Mouse (Mus musculus) liver, adult 2 months (tissue): Measurements from ENCODE around the gene Cnn2. TPM values are rescaled to one million over a fixed set of nuclear protein-coding genes. Genes with fewer than 3 reads are reported as not detected.

ENCODE experiments used
- DNase-seq: peaks from one replicate; pipeline ENCODE4 v3.0.0-alpha.2; 2011; ENCODE audit warnings: low read depth, low spot score; ENCODE audit errors: extremely low read depth
- H3K27ac ChIP-seq: fragments of 200-500 bp; replicated peaks from 2 replicates; pipeline ENCODE4 v1.5.1; 2012; ENCODE audit warnings: low read depth, mild to moderate bottlenecking, control low read depth, inconsistent platforms, low read length; ENCODE audit not compliant: insufficient read depth
- H3K27me3 ChIP-seq: fragments of 200-500 bp; 2 replicates; pipeline ENCODE4 v1.6.1; 2012; ENCODE audit warnings: mild to moderate bottlenecking, moderate library complexity, low read length, inconsistent platforms; ENCODE audit not compliant: control insufficient read depth, insufficient read depth
- H3K36me3 ChIP-seq: fragments of 200-500 bp; 2 replicates; pipeline ENCODE4 v1.6.1; 2012; ENCODE audit warnings: low read length, inconsistent platforms; ENCODE audit not compliant: control insufficient read depth, insufficient read depth
- H3K4me1 ChIP-seq: fragments of 200-500 bp; 2 replicates; pipeline ENCODE4 v1.6.1; 2011; ENCODE audit warnings: low read length; ENCODE audit not compliant: control insufficient read depth, insufficient read depth
- H3K4me3 ChIP-seq: fragments of 200-500 bp; 2 replicates; pipeline ENCODE4 v1.5.1; 2011; ENCODE audit warnings: low read depth, mild to moderate bottlenecking, control low read depth, low read length, moderate library complexity; ENCODE audit not compliant: insufficient read depth
- H3K79me2 ChIP-seq: fragments of 200-500 bp; 2 replicates; pipeline ENCODE4 v1.6.1; 2012; ENCODE audit warnings: inconsistent platforms, mild to moderate bottlenecking, low read length, moderate library complexity; ENCODE audit not compliant: control insufficient read depth, insufficient read depth
- H3K9ac ChIP-seq: fragments of 200-500 bp; 2 replicates; pipeline ENCODE4 v1.6.1; 2012; ENCODE audit warnings: low read depth, mild to moderate bottlenecking, control low read depth, inconsistent platforms, low read length
- CTCF ChIP-seq: fragments of 200-500 bp; IDR thresholded peaks from 2 replicates; pipeline ENCODE4 v1.5.1; 2011; ENCODE audit warnings: low read depth, low read length, control low read depth
- POLR2A ChIP-seq: fragments of 200-500 bp; IDR thresholded peaks from 2 replicates; pipeline ENCODE4 v1.6.1; 2011; ENCODE audit warnings: low read length, control low read depth; ENCODE audit not compliant: insufficient read depth; ENCODE audit errors: extremely low read depth
- WGBS: fragments of 180-500 bp; shearing (Covaris S2); methylation state at CpG from one replicate; pipeline ENCODE4 v1.1.7; 2018; 5-methylcytosine and 5-hydroxymethylcytosine counted together
- polyA plus RNA-seq: library from polyadenylated mRNA; depleted of rRNA; stranded (reverse); fragments of >200 nt; gene quantifications from 2 replicates; pipeline ENCODE4 v1.2.3, GENCODE M21; 2012
- total RNA-seq: library from RNA; depleted of rRNA; stranded (reverse); fragments of >200 nt; gene quantifications from 2 replicates; pipeline ENCODE4 v1.2.3, GENCODE M21; 2014

Gene Cnn2
- total and polyA plus RNA-seq, 2 experiments: 5.2 to 9.8 TPM

DNA sequence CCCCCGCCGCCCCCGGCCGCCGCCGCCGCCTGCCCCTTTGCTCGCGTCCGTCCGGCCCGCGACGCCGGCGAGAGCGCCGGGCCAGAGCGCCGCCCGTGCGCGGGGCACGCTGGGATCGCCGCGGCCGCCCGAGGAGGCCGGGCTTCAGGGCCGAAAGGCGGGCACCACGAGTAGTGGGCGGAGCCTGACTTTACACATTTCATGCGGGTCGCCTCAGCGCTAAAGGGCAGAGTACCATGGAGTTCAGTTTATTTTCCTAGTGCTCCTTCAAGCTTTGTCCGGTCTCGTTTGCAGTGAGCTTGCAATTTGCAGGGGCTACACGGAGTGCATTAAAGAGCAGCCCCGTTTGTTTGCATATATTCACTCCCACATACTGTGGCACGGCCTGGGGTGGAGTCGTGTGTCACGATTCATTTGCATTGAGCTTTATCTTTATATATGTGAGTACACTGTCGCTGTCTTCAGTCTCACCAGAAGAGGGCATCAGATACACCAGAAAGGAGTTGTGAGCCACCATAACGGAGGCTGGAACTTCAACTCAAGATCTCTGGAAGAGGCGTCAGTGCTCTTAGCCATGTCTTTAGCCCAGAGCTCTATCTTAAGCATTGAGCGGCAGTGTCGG is 4.1 kb upstream of the Cnn2 start, which contains the start of gene Tmem259:
Gene Tmem259, minus strand, starts transcription at position 136 of the 622 bp plus-strand sequence.
- peaks cover 21% of the 10 kb centered on the region for H3K4me1 ChIP-seq
- DNase-seq: peak; percentile 78
- H3K36me3 ChIP-seq: no peaks in the 10 kb centered on the region; the same call in 1 of the 2 replicates
- TF ChIP-seq POLR2A (no peak), CTCF (peak; percentile 15; the same call in 1 of the 2 replicates)
- H3K27ac ChIP-seq: peak within 1 kb of the TSS; percentile 88
- H3K79me2 ChIP-seq: peaks cover 24% of the 10 kb centered on the region; the same call in 1 of the 2 replicates
- under 1% methylated on average over 47 of the region's 49 CpGs for WGBS
- peak within 1 kb of the TSS; percentile 90 for H3K4me3 ChIP-seq
- peak within 1 kb of the TSS; percentile 85 for H3K9ac ChIP-seq
- H3K27me3 ChIP-seq: 0 out of 2 replicates have a peak, but pooled peaks cover 2% of the 10 kb centered on the region

DNA sequence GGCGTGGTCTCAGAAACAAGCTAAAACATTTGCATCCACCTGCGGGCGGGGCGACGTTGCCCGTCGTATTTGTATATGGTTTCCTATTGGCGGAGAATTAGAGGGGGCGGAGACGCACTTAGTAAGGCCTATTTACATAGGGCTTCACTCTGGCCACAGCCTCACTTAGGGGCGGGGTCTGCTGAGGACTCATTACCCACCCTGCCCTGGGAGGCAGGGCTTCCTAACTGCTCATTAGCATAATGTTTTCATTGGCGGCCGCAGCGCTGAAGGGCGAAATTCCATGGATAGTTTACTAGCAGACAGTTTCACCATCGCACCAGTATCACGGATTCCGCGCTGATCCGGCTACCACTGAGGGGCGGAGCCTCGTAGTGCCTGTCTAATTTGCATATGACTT is 3.5 kb upstream of the Cnn2 start:
- under 1% methylated on average over 22 of the region's 22 CpGs for WGBS
- peaks cover 21% of the 10 kb centered on the region for H3K4me1 ChIP-seq

GRCm38 (mm10) chr10:79985334-79986231 is 2.8 kb upstream of the Cnn2 start:
- TF ChIP-seq CTCF (no peak), POLR2A (no peak)
- peak overlapping the region; percentile 72 for H3K27ac ChIP-seq
- peaks cover 24% of the 10 kb centered on the region; the same call in 1 of the 2 replicates for H3K79me2 ChIP-seq
- H3K36me3 ChIP-seq: no peaks in the 10 kb centered on the region
- H3K9ac ChIP-seq: peak overlapping the region; percentile 63
- H3K4me3 ChIP-seq: peak overlapping the region; percentile 45
- WGBS: 5% methylated on average over 35 of the region's 35 CpGs
- H3K4me1 ChIP-seq: peaks cover 21% of the 10 kb centered on the region
- peak; percentile 75 for DNase-seq
- H3K27me3 ChIP-seq: 0 out of 2 replicates have a peak, but pooled peaks cover 2% of the 10 kb centered on the region

More for the DNA sequence above, 3.5 kb upstream of the Cnn2 start:
- peak overlapping the region; percentile 90 for H3K4me3 ChIP-seq
- 0 out of 2 replicates have a peak, but pooled peaks cover 2% of the 10 kb centered on the region for H3K27me3 ChIP-seq
- peaks cover 24% of the 10 kb centered on the region; the same call in 1 of the 2 replicates for H3K79me2 ChIP-seq
- DNase-seq: peak; percentile 98
- H3K36me3 ChIP-seq: no peaks in the 10 kb centered on the region
- TF ChIP-seq POLR2A (no peak), CTCF (no peak)
- H3K27ac ChIP-seq: peak overlapping the region; percentile 85
- H3K9ac ChIP-seq: peak overlapping the region; percentile 55

- peaks cover 21% of the 10 kb centered on the region for H3K4me1 ChIP-seq
- peaks cover 19% of the 10 kb centered on the region; the same call in 1 of the 2 replicates for H3K79me2 ChIP-seq
- DNase-seq: no peak
- TF ChIP-seq CTCF: no peak
- no peak for TF ChIP-seq POLR2A
- H3K36me3 ChIP-seq: no peaks in the 10 kb centered on the region
- 0 out of 2 replicates have a peak, but pooled peaks cover 2% of the 10 kb centered on the region for H3K27me3 ChIP-seq
- 25% methylated on average over 6 of the region's 6 CpGs for WGBS
- no peak overlapping the region for H3K9ac ChIP-seq
- H3K4me3 ChIP-seq: no peak overlapping the region
- peak overlapping the region; percentile 72 for H3K27ac ChIP-seq
Measured at GRCm38 (mm10) chr10:79986232-79986878, 2.0 kb upstream of the Cnn2 start.

- Histone ChIP-seq H3K4me1 (peaks cover 21% of the 10 kb centered on the region), H3K4me3 (no peak overlapping the region), H3K79me2 (peaks cover 13% of the 10 kb centered on the region; the same call in 1 of the 2 replicates), H3K27me3 (0 out of 2 replicates have a peak, but pooled peaks cover 2% of the 10 kb centered on the region), H3K9ac (no peak overlapping the region), H3K36me3 (no peaks in the 10 kb centered on the region), H3K27ac (peak overlapping the region; percentile 4; the same call in 1 of the 2 replicates)
- 2% methylated on average over 11 of the region's 11 CpGs for WGBS
- TF ChIP-seq POLR2A: no peak
- TF ChIP-seq CTCF: peak; percentile 86
- peak; percentile 47 for DNase-seq
Measured at GRCm38 (mm10) chr10:79986963-79987362, 1.4 kb upstream of the Cnn2 start.
